Mouse (Mus musculus) kidney, adult 2 months (tissue): ENCODE results near the gene Rbfox3.

ENCODE experiments used
- CTCF ChIP-seq: fragments of 200-500 bp; conservative IDR thresholded peaks from 2 replicates; pipeline ENCODE4 v1.5.1; 2011; ENCODE audit warnings: low read depth, mild to moderate bottlenecking, control low read depth, low read length, moderate library complexity, mixed read lengths; ENCODE audit not compliant: insufficient read depth, insufficient read length
- POLR2A ChIP-seq: fragments of 200-500 bp; IDR thresholded peaks from one replicate; pipeline ENCODE4 v1.6.1; 2011; ENCODE audit warnings: low read depth, low read length, control low read depth

GRCm38 (mm10) chr11:118627541-118627940 is 283.9 kb downstream of the Rbfox3 start:
- TF ChIP-seq POLR2A (no peak), CTCF (no peak)
